Mouse (Mus musculus) layer of hippocampus, postnatal 10 days (tissue): ENCODE measurements at regions not wholly inside any gene's neighbourhood (a gene's known extent, or its start where the extent isn't known, plus 50 kb on each side); places are given as distances from the start of the nearest gene placed in this dataset.

Source experiments
- DNase-seq, 2 experiments: peaks; one replicate each; pipeline ENCODE4 v3.0.0; 2021; ENCODE audit warnings: low spot score in 2 of 2

GRCm38 (mm10) chr10:25118674-25119670 is 188.7 kb downstream of the Akap7 start:
- DNase-seq: no peak

- DNase-seq: no peak
Measured at GRCm38 (mm10) chr10:25114316-25114715, 187.0 kb upstream of the Arg1 start.

GRCm38 (mm10) chr10:25112449-25113171 is 185.3 kb upstream of the Arg1 start:
- DNase-seq: no peak

GRCm38 (mm10) chr10:25111636-25112422 is 184.5 kb upstream of the Arg1 start:
- DNase-seq: no peak

- DNase-seq: no peak
Measured at GRCm38 (mm10) chr10:25111181-25111580, 183.9 kb upstream of the Arg1 start.

GRCm38 (mm10) chr10:25098070-25098469 is 170.8 kb upstream of the Arg1 start:
- no peak for DNase-seq

- DNase-seq: no peak
Measured at GRCm38 (mm10) chr10:25089705-25090386, 162.6 kb upstream of the Arg1 start.

GRCm38 (mm10) chr10:25086745-25087144 is 159.5 kb upstream of the Arg1 start:
- DNase-seq: no peak

- no peak for DNase-seq
Measured at GRCm38 (mm10) chr10:25082930-25083329, 155.6 kb upstream of the Arg1 start.

GRCm38 (mm10) chr10:25072617-25073016 is 145.3 kb upstream of the Arg1 start:
- no peak for DNase-seq

- DNase-seq: no peak
Measured at GRCm38 (mm10) chr10:25068301-25068700, 141.0 kb upstream of the Arg1 start.

- no peak for DNase-seq
Measured at GRCm38 (mm10) chr10:25064701-25065362, 137.5 kb upstream of the Arg1 start.

- DNase-seq: no peak
Measured at GRCm38 (mm10) chr10:25061402-25062055, 134.2 kb upstream of the Arg1 start.

- DNase-seq: no peak
Measured at GRCm38 (mm10) chr10:25058694-25059093, 131.4 kb upstream of the Arg1 start.

- DNase-seq: no peak
Measured at GRCm38 (mm10) chr10:25051998-25052397, 124.7 kb upstream of the Arg1 start.

- no peak for DNase-seq
Measured at GRCm38 (mm10) chr10:25051368-25051874, 124.1 kb upstream of the Arg1 start.

- DNase-seq: no peak
Measured at GRCm38 (mm10) chr10:25041221-25041620, 113.9 kb upstream of the Arg1 start.

- DNase-seq: no peak
Measured at GRCm38 (mm10) chr10:25039926-25040325, 112.6 kb upstream of the Arg1 start.

- DNase-seq: no peak
Measured at GRCm38 (mm10) chr10:25036928-25037327, 109.6 kb upstream of the Arg1 start.

GRCm38 (mm10) chr10:25035363-25035762 is 108.1 kb upstream of the Arg1 start:
- no peak for DNase-seq
